Comparison of ENCODE assay signal across 8 mouse cellular contexts in genomic region chr1:51915576-51916156, GRCm38 (mm10). TPM values are rescaled to one million over a fixed set of nuclear protein-coding genes. Genes with fewer than 3 reads are reported as not detected.
A peak's percentile ranks its signal among the peaks of the same experiment; 100 is the strongest.
DNase-seq lines count a peak whose midpoint lies in the region; ATAC-seq and TF ChIP-seq lines count a peak whose summit lies in the region.

Gene Myo1b (minus strand): TSS chr1:51916071.

- H3K36me3 ChIP-seq in G1E (replicated peaks): no peaks in the 10 kb centered on the region
- no peaks in the 10 kb centered on the region for H3K36me3 ChIP-seq in forebrain, embryonic 16.5 days (ENCODE audit: control insufficient read depth, insufficient read depth)

- no peaks in the 10 kb centered on the region; the same call in 1 of the 2 replicates for H3K27me3 ChIP-seq in G1E (ENCODE audit: insufficient read depth, low read length)
- no peaks in the 10 kb centered on the region for H3K27me3 ChIP-seq in forebrain, embryonic 16.5 days (replicated peaks; ENCODE audit: control insufficient read depth, insufficient read depth, low read length)

- no peak for DNase-seq in G1E (ENCODE audit: low spot score)
- peak; percentile 87 to 93 for DNase-seq in adrenal gland, postnatal 36 days
- DNase-seq in layer of hippocampus, postnatal 36 days: peak; percentile 16 to 17
- peak; percentile 85 for DNase-seq in lung, postnatal 36 days
- peak; percentile 35 for DNase-seq in right cerebral cortex, adult 18-20 months
- DNase-seq in urinary bladder, postnatal 4 days (ENCODE audit: low spot score in 2 of 2): peak; percentile 62 to 73

- H3K4me1 ChIP-seq in G1E (ENCODE audit: insufficient read depth, low read depth, low read length): no peaks in the 10 kb centered on the region
- peaks cover 15% of the 10 kb centered on the region for H3K4me1 ChIP-seq in forebrain, embryonic 16.5 days (replicated peaks; ENCODE audit: control insufficient read depth, insufficient read depth, low read length)

- H3K9ac ChIP-seq in forebrain, embryonic 16.5 days (replicated peaks; ENCODE audit: low read depth, low read length): peak within 1 kb of the TSS; percentile 97

- peak within 1 kb of the TSS; percentile 73 for H3K4me2 ChIP-seq in forebrain, embryonic 16.5 days (ENCODE audit: low read length)

- peak within 1 kb of the TSS; percentile 5; the same call in 1 of the 2 replicates for H3K4me3 ChIP-seq in G1E (ENCODE audit: low read depth, low read length)
- peak within 1 kb of the TSS; percentile 82 for H3K4me3 ChIP-seq in forebrain, embryonic 16.5 days (replicated peaks; ENCODE audit: low read length)

- peaks cover 11% of the 10 kb centered on the region for H3K9me3 ChIP-seq in G1E (replicated peaks)
- H3K9me3 ChIP-seq in forebrain, embryonic 16.5 days (ENCODE audit: control insufficient read depth, low read length): no peaks in the 10 kb centered on the region

- TF ChIP-seq CTCF in G1E (IDR thresholded peaks at IDR 0.05; ENCODE audit: low read depth, low read length): no peak

- no peak for ATAC-seq in G1E (ENCODE audit: extremely low read depth, insufficient number of reproducible peaks, low FRiP score, poor library complexity, severe bottlenecking)
- ATAC-seq in forebrain, embryonic 16.5 days: peak; percentile 82
- peak; percentile 24 to 61; a peak in 3 of 4 replicates for ATAC-seq in hematopoietic stem cell, adult 5-6 weeks (replicated peaks in 1 of 2; ENCODE audit: insufficient read depth in 1 of 2, low FRiP score in 2 of 2, low TSS enrichment in 1 of 2, low read depth in 1 of 2, poor library complexity in 2 of 2, severe bottlenecking in 2 of 2)

- WGBS in forebrain, embryonic 16.5 days: under 1% methylated on average over 54 of the region's 79 CpGs

- H3K27ac ChIP-seq in forebrain, embryonic 16.5 days (ENCODE audit: low read length): peak within 1 kb of the TSS; percentile 93

RNA-seq across cellular contexts. Expression of gene Myo1b, which starts in this region (rescaled TPM):
- not detected in 2 replicates for total RNA-seq in G1E (2014; fragmentation: Nextera tagmentation)
- total RNA-seq in G1E (2017): 0.23 and 0.98 TPM in 2 replicates
- polyA plus RNA-seq in G1E (2012): not detected in 2 replicates
- 10 to 100 TPM; 63.2 to 64.2 TPM for total RNA-seq in adrenal gland, postnatal 36 days (2021)
- polyA plus RNA-seq in forebrain, embryonic 16.5 days (2015; fragmentation: Nextera tagmentation; extraction: Ambion mirVana): 79.4 and 98.0 TPM in 2 replicates
- total RNA-seq in hematopoietic stem cell, adult 5-6 weeks (2017): 2.3 and 2.7 TPM in 2 replicates
- total RNA-seq in layer of hippocampus, postnatal 36 days (2021): 10 to 100 TPM; 12.2 TPM

Comparison
In these comparisons a context has a peak if more than half of its experiments do, and no peak if none do; other contexts are left out.
1. RNA of gene Myo1b (total RNA-seq): 63.2 to 64.2 TPM in adrenal gland, postnatal 36 days; 12.2 TPM in layer of hippocampus, postnatal 36 days, 2.3 to 2.7 TPM in hematopoietic stem cell, adult 5-6 weeks and 0.23 to 0.98 TPM in G1E; every median in the first group is over 4 times any median in the second.
2. RNA of gene Myo1b (polyA plus RNA-seq): 79.4 to 98.0 TPM in forebrain, embryonic 16.5 days; not detected in G1E; every median in the first group is over 10 times any median in the second.